Mouse (Mus musculus) neural tube, embryonic 15.5 days (tissue): ENCODE data around the gene Rpl15. TPM values are rescaled to one million over a fixed set of nuclear protein-coding genes. Genes with fewer than 3 reads are reported as not detected.
"Not testable (repeated sequence)": the region's sequence is repeated elsewhere in the genome, so short reads cannot be mapped to it uniquely, and the experiment has no call there.

Experiments used
- ATAC-seq: fragments of 200-750 bp; cut with Nextera tagmentation; 2 replicates; pipeline ENCODE4 v1.8.0; 2017; ENCODE audit warnings: mild to moderate bottlenecking, moderate TSS enrichment, moderate library complexity; ENCODE audit not compliant: low FRiP score
- H3K27ac ChIP-seq: fragments of 300-500 bp; sonication (generic); replicated peaks from 2 replicates; pipeline ENCODE4 v1.5.1; 2015; ENCODE audit warnings: mild to moderate bottlenecking, inconsistent platforms
- H3K27me3 ChIP-seq: fragments of 300-500 bp; sonication (generic); replicated peaks from 2 replicates; pipeline ENCODE4 v1.6.1; 2015; ENCODE audit warnings: inconsistent platforms
- H3K36me3 ChIP-seq: fragments of 300-500 bp; sonication (generic); 2 replicates; pipeline ENCODE4 v1.6.1; 2015; ENCODE audit warnings: inconsistent platforms
- H3K4me1 ChIP-seq: fragments of 300-500 bp; sonication (generic); 2 replicates; pipeline ENCODE4 v1.6.1; 2015; ENCODE audit warnings: inconsistent platforms
- H3K4me2 ChIP-seq: fragments of 300-500 bp; sonication (generic); 2 replicates; pipeline ENCODE4 v1.6.1; 2015; ENCODE audit warnings: inconsistent platforms, mild to moderate bottlenecking, moderate library complexity
- H3K4me3 ChIP-seq: fragments of 300-500 bp; sonication (generic); replicated peaks from 2 replicates; pipeline ENCODE4 v1.5.1; 2015; ENCODE audit warnings: mild to moderate bottlenecking, inconsistent platforms
- H3K9ac ChIP-seq: fragments of 300-500 bp; sonication (generic); replicated peaks from 2 replicates; pipeline ENCODE4 v1.6.1; 2015; ENCODE audit warnings: mild to moderate bottlenecking, inconsistent platforms
- H3K9me3 ChIP-seq: fragments of 300-500 bp; sonication (generic); replicated peaks from 2 replicates; pipeline ENCODE4 v1.6.1; 2016; ENCODE audit warnings: inconsistent platforms
- WGBS: fragments of 180-500 bp; shearing (Covaris S2); methylation state at CpG from one replicate; pipeline ENCODE4 v1.1.7; 2015; ENCODE audit warnings: mixed read lengths; 5-methylcytosine and 5-hydroxymethylcytosine counted together
- polyA plus RNA-seq: library from polyadenylated mRNA; unstranded; fragments of >200 nt; fragmentation: Nextera tagmentation; extraction: Ambion mirVana; gene quantifications from 2 replicates; pipeline ENCODE4 v1.2.1, GENCODE M21; 2015

The Rpl15 gene
- polyA plus RNA-seq, 1 experiment from 2014 or later: 264 TPM

DNA sequence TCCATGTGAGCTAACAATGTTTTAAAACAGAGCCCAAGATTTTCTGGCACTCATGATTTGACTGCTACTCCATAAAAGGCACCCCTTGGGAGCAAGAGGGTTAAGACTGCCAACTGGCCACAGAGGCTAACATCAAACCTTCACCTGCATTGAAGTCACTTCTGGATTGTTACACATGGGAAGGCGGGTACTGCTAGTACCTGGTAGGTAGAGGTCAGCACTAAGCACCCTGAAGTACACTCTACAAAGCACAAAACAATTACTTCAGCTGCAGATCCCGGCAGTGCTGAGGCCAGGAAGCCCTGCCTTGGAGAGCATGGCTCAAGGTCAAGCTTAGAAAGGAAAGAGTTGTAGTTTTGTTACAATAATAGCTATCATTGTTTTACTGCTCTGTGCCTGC is 16.2 kb upstream of the Rpl15 start:
- Histone ChIP-seq H3K27me3 (no peaks in the 10 kb centered on the region), H3K4me2 (no peak overlapping the region), H3K36me3 (0 out of 2 replicates have a peak, but pooled peaks cover 2% of the 10 kb centered on the region), H3K9ac (no peak overlapping the region), H3K4me3 (no peak overlapping the region), H3K4me1 (0 out of 2 replicates have a peak, but pooled peaks cover 2% of the 10 kb centered on the region), H3K9me3 (no peaks in the 10 kb centered on the region), H3K27ac (no peak overlapping the region)
- 85% methylated on average over 2 of the region's 2 CpGs for WGBS
- ATAC-seq: no peak

DNA sequence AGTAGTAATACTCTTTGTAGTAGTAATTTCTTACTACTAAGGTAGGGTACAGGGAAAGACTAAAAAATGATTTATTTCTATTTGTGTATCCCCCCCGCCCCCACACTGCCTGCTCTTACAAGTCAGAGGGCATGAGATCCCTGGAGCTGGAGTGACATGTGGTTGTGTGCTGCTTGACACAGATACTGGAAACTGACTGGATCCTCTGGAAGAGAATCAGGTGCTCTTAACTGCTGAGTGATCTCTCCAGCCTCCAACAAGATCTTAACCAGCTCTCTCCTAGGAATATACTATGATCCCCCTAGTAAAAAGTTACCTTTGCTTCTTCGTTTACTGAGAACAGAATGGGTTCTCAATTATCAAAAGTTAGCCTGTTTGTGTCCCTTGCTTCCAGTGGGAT is 15.2 kb upstream of the Rpl15 start:
- Histone ChIP-seq H3K27ac (no peak overlapping the region), H3K4me3 (no peak overlapping the region), H3K27me3 (no peaks in the 10 kb centered on the region), H3K9me3 (no peaks in the 10 kb centered on the region), H3K36me3 (0 out of 2 replicates have a peak, but pooled peaks cover 4% of the 10 kb centered on the region), H3K9ac (no peak overlapping the region), H3K4me1 (0 out of 2 replicates have a peak, but pooled peaks cover 2% of the 10 kb centered on the region), H3K4me2 (no peak overlapping the region)
- ATAC-seq: no peak
- 97% methylated on average over 2 of the region's 2 CpGs for WGBS

DNA sequence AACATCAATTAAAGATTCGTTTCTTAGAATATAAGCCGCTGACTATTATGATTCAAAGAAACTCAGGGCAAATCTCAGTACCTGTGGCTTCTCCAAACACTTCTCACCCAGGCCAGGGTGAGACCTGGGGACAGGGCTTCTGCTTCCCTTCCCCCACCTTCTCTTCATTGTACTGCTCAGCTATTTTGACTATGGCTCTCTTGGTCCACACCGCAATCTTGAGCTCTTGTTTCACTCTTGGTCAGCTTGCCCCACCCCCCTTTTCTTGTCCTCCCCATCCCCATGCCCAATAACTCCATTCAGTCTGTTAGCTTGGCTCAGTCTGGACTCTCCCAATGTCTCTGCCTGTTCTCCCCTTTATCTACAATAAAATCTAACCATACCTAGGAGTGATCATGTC is 14.3 kb upstream of the Rpl15 start:
- no peak overlapping the region for H3K9ac ChIP-seq
- H3K4me3 ChIP-seq: no peak overlapping the region
- no peak overlapping the region for H3K4me2 ChIP-seq
- H3K4me1 ChIP-seq: no peaks in the 10 kb centered on the region
- WGBS: 87% methylated on average over 3 of the region's 3 CpGs
- no peaks in the 10 kb centered on the region for H3K27me3 ChIP-seq
- H3K9me3 ChIP-seq: no peaks in the 10 kb centered on the region
- 0 out of 2 replicates have a peak, but pooled peaks cover 4% of the 10 kb centered on the region for H3K36me3 ChIP-seq
- ATAC-seq: no peak
- H3K27ac ChIP-seq: no peak overlapping the region

DNA sequence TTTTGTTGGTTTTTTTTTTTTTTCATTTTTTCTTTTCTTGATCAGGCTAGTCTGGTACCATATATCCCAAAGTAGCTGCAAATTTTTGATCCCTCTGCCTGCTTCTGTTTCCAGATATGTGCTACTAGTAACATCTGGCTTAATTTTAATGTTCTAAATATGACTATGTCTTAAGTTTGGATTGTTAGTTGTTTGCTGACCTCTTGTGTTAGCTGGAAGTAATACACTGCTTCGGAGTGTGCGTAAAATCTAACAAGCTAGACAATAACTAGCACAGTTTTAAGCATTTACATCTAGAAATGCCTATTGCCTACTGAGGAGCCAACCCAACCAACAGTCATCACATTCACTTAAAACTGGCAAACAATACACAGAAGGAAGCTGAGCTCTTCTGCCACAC is 13.4 kb upstream of the Rpl15 start:
- ATAC-seq: no peak
- 77% methylated on average over 2 of the region's 2 CpGs for WGBS
- no peaks in the 10 kb centered on the region for H3K4me1 ChIP-seq
- peaks cover 6% of the 10 kb centered on the region for H3K36me3 ChIP-seq
- no peak overlapping the region for H3K4me3 ChIP-seq
- no peaks in the 10 kb centered on the region for H3K9me3 ChIP-seq
- no peak overlapping the region for H3K4me2 ChIP-seq
- no peaks in the 10 kb centered on the region for H3K27me3 ChIP-seq
- no peak overlapping the region for H3K9ac ChIP-seq
- no peak overlapping the region for H3K27ac ChIP-seq

DNA sequence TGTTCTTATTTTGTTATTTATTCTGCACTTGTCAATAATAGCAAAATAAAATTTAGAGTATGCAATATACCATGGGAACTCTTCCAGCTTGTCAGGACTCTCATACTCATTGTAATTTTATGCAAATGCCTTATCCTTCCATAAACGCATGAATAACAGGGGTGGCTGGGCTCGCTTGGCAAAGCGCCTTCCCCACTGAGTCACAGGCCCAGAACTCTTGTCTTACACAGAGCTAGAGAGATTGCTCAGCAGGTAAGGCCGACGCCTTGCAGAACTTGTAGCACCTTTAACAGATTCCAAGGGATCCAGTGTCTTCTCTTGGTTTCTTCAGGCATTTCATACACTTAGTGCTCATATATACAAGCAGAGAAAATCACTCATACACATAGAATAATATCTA is 9.2 kb upstream of the Rpl15 start:
- Histone ChIP-seq H3K4me1 (no peaks in the 10 kb centered on the region), H3K9ac (no peak overlapping the region), H3K36me3 (peaks cover 29% of the 10 kb centered on the region), H3K27ac (no peak overlapping the region), H3K4me3 (no peak overlapping the region), H3K4me2 (no peak overlapping the region), H3K9me3 (no peaks in the 10 kb centered on the region), H3K27me3 (no peaks in the 10 kb centered on the region)
- WGBS: 70% methylated on average over 5 of the region's 5 CpGs
- no peak for ATAC-seq

DNA sequence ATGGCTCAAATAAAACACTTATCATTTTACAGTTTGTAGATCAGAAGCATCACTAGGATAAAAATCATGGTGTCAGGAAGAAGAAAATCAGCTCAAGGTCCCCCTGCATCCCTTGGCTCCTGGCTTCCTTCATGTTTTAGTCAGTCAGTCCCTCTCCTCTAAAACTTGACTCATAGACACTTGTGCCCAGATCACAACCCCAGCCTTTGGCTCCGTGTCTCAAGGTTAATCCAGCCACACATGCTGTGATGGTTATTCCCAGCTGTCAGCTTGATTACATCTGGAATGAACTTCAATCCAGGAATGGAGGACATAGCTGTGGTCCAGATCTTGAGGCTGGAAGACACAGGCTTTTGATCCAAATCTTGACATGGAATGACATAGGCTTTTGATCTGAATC is 3.3 kb upstream of the Rpl15 start:
- Histone ChIP-seq H3K4me1 (peaks cover 12% of the 10 kb centered on the region), H3K4me2 (no peak overlapping the region), H3K9me3 (no peaks in the 10 kb centered on the region), H3K9ac (no peak overlapping the region), H3K36me3 (peaks cover 23% of the 10 kb centered on the region), H3K27me3 (no peaks in the 10 kb centered on the region), H3K4me3 (no peak overlapping the region), H3K27ac (no peak overlapping the region)
- ATAC-seq: no peak
- WGBS: 94% methylated on average over 1 of the region's 1 CpGs

DNA sequence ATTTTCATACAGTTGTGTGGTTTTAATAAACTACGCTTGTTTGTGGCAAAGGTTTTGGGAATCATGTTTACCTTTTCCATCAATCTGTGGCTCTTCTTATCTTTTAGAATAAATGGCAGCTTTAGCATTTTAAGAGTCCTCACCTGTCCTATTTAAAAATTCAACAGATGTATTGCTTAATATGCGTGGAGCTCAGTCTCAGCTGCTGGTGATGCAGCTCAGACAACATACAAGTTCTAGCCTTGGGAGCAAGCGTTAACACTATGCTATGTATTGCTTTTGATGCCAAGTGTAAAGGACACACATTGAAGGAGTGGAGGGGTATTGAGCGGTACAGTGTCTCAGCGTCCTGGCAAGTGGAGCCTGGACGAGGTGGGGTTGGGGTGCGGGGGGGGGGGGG is 475 bp upstream of the Rpl15 start:
- Histone ChIP-seq H3K9ac (peak overlapping the region; percentile 79), H3K36me3 (peaks cover 17% of the 10 kb centered on the region), H3K4me2 (peak overlapping the region; percentile 66), H3K4me1 (peaks cover 26% of the 10 kb centered on the region), H3K27me3 (no peaks in the 10 kb centered on the region), H3K4me3 (peak overlapping the region; percentile 83), H3K9me3 (no peaks in the 10 kb centered on the region), H3K27ac (peak overlapping the region; percentile 90; the same call in 1 of the 2 replicates)
- 9% methylated on average over 7 of the region's 7 CpGs for WGBS
- ATAC-seq: peak; percentile 4; the same call in 1 of the 2 replicates

DNA sequence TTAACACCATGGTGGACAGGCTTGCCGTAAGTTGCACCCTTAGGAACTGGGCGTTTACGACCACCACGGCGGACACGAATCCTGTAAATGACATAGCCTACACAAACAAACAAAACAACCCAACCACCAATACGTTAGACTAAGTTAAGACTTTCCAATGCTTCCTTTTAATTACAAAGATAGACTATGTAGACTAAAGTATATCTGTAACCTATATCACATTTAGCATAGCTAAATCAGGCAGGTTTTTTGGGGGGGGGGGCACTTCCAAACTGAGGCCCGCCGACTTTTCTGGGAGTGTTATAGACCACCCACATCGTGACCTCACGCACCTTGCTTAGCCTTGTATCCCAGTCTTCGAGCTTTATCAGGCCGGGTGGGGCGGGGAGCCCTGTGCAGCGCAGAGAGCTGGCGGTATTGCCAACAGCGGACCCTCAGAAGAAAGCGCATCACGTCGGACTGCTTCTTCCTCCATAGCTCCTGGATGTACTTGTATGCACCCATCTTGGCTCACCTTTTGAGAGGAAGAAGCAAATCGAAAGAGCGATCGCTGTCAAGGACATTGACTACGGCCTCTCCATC is 1.2 kb downstream of the Rpl15 start:
- Histone ChIP-seq H3K36me3 (peaks cover 22% of the 10 kb centered on the region), H3K27ac (peak overlapping the region; percentile 90), H3K9ac (peak overlapping the region; percentile 92), H3K4me1 (peaks cover 26% of the 10 kb centered on the region), H3K4me2 (peak overlapping the region; percentile 69), H3K4me3 (peak overlapping the region; percentile 83)
- peak; percentile 14; the same call in 1 of the 2 replicates for ATAC-seq
- not testable (repeated sequence) for H3K9me3 ChIP-seq, H3K27me3 ChIP-seq
- WGBS: 2% methylated on average over 24 of the region's 24 CpGs

DNA sequence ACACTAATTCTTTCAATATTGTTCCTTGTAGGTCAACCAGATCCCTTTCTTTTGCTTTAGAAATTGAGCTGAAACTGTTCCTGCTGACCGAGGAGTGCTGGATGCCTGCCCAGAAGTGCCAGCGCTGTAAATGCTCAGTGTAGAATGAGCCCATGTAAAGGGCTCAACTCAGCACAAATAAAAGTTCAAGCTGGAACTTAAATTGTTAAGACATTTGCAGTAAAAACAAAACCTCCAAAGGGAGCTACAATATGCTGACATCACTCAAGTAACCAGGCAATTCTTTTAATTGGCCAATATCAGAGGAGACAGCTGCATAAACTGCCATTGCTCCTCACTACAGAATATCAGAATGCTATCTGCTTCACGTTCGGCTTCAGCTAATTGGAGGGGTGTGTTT is 7.8 kb downstream of the Rpl15 start:
- H3K27me3 ChIP-seq: no peaks in the 10 kb centered on the region
- H3K9ac ChIP-seq: no peak overlapping the region
- H3K4me3 ChIP-seq: no peak overlapping the region
- 49% methylated on average over 4 of the region's 4 CpGs for WGBS
- peaks cover 35% of the 10 kb centered on the region for H3K36me3 ChIP-seq
- no peaks in the 10 kb centered on the region for H3K9me3 ChIP-seq
- peak overlapping the region; percentile 24 for H3K27ac ChIP-seq
- no peak overlapping the region for H3K4me2 ChIP-seq
- H3K4me1 ChIP-seq: peaks cover 13% of the 10 kb centered on the region
- ATAC-seq: peak; percentile 46; the same call in 1 of the 2 replicates

DNA sequence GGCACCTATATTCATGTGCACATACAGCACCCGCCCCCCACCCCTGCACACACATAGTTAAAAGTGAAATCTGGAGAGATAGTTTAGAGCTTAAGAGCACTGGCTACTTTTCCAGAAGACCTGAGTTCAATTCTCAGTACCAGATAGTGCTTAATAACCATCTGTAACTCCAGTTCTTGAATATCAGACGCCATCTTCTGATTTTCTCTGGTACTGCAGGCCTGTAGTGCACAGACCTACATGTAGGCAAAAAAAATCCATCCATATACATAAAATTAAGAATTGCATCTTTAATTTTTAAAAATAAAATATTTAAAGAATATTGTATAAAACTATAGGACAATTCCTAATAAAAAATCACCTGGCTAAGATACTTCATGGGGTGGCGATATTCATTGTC is 10.0 kb downstream of the Rpl15 start:
- H3K9me3 ChIP-seq: no peaks in the 10 kb centered on the region
- no peak overlapping the region for H3K27ac ChIP-seq
- peaks cover 7% of the 10 kb centered on the region; the same call in 1 of the 2 replicates for H3K4me1 ChIP-seq
- no peak for ATAC-seq
- H3K36me3 ChIP-seq: peaks cover 18% of the 10 kb centered on the region; the same call in 1 of the 2 replicates
- WGBS: 87% methylated on average over 3 of the region's 3 CpGs
- H3K4me2 ChIP-seq: no peak overlapping the region
- no peaks in the 10 kb centered on the region for H3K27me3 ChIP-seq
- no peak overlapping the region for H3K9ac ChIP-seq
- no peak overlapping the region for H3K4me3 ChIP-seq

DNA sequence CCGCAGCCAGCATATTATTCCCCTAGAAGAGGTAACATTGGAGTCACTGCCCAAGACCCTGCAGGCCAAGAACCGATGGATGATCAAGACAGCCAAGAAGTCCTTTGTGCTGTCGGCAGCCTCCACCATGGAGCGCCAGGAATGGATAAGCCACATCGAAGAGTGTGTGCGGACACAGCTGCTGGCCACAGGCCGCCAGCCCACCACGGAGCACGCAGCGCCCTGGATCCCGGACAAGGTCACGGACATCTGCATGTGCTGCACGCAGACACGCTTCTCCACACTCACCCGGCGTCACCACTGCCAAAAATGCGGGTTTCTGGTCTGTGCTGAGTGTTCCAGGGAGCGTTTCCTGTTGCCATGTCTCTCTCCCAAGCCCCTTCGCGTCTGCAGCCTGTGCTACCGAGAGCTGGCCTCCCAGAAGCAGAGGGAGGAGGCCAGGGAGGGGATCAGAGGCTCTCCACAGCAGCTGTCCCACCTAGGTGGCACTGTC is 28.5 kb downstream of the Rpl15 start:
- H3K4me1 ChIP-seq: peaks cover 2% of the 10 kb centered on the region; the same call in 1 of the 2 replicates
- no peak overlapping the region for H3K4me3 ChIP-seq
- H3K9ac ChIP-seq: no peak overlapping the region
- no peak for ATAC-seq
- H3K9me3 ChIP-seq: no peaks in the 10 kb centered on the region
- no peaks in the 10 kb centered on the region for H3K36me3 ChIP-seq
- H3K27ac ChIP-seq: no peak overlapping the region
- no peaks in the 10 kb centered on the region for H3K27me3 ChIP-seq
- 88% methylated on average over 21 of the region's 21 CpGs for WGBS
- H3K4me2 ChIP-seq: no peak overlapping the region

DNA sequence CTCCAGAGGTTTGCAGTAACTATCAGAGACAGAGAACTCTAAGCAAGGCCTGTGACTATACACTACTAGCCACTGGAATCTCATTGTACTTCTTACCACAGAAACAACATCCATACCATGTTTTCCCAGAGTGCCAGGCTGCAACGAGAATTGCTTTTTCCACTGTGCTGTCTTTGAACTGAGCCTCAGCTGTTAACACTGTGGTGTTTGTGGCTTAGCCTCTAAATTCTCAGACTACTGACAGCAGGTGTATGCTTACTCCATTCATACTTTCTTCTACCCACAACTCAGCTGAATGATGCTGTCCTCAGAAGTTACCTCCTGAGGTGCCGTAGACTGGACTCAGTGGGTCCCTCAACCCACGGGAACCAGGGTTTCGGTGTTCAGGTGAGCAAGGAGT is 29.4 kb downstream of the Rpl15 start:
- Histone ChIP-seq H3K4me3 (no peak overlapping the region), H3K9me3 (no peaks in the 10 kb centered on the region), H3K36me3 (no peaks in the 10 kb centered on the region), H3K4me2 (no peak overlapping the region), H3K27ac (no peak overlapping the region), H3K9ac (0 out of 2 replicates have a peak overlapping the region, but pooled peaks have one; percentile 1), H3K4me1 (peaks cover 4% of the 10 kb centered on the region; the same call in 1 of the 2 replicates), H3K27me3 (no peaks in the 10 kb centered on the region)
- ATAC-seq: no peak
- WGBS: 86% methylated on average over 4 of the region's 4 CpGs
